Mouse (Mus musculus): Measurements from ENCODE around the gene Mest. TPM values are rescaled to one million over a fixed set of nuclear protein-coding genes. Genes with fewer than 3 reads are reported as not detected.

The Mest gene
- polyA plus RNA-seq, 1 experiment: 0.54 TPM

DNA sequence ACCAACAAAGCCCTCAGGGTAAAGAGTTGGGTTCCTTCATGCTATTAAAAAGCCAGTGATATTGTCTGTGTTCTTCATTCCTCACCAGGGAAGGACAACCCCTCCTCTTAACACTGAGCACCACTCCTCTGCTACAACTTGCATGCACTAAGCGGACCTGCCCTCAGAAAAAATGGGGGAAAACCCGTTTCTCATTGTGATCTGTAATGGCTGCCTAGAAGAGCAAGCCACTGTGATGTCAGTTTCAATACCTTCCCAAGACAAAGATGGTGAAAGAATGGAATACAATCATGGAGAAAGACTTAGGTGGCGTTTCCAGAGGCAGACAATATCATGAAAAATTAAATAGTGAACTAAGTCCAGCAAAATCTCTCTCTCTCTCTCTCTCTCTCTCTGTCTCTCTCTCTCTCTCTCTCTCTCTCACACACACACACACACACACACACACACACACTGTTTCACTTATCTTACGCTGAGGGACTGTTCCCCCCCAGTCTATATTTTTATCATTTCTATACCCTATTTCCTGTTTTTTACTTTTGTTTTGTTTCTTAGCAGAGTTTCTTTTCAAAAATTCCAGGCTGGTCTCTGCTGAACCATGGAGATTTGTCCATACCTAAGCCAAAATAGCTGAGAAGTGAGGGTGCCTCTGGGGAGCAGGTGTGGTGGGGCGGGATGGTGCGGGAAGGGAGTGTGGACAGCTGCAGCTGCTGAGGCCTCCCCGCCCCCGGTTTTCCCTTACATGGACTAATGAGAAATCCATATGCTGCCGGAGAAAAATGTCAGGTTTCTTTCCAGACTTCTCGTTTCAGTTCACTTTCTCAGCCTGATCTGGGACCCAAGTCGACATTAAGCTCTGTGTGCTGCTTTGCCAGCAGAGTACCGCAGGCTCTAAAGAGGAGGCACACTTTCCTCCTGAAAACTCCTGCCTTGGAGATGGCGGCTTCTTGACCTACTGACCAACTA is 41.1 kb upstream of the Mest start:
- H3K36me3 ChIP-seq (ENCODE audit: control insufficient read depth): peaks cover 5% of the 10 kb centered on the region
- no peaks in the 10 kb centered on the region for H3K27me3 ChIP-seq (ENCODE audit: control insufficient read depth)
- peaks cover 9% of the 10 kb centered on the region for H3K4me1 ChIP-seq (ENCODE audit: control insufficient read depth)
- TF ChIP-seq TAL1 (IDR thresholded peaks at IDR 0.05; ENCODE audit: low read length): no peak
- no peak for TF ChIP-seq GATA1 (IDR thresholded peaks at IDR 0.05; ENCODE audit: low read length)
- no peaks in the 10 kb centered on the region for H3K9me3 ChIP-seq (ENCODE audit: control insufficient read depth, low read length)
- H3K4me3 ChIP-seq (replicated peaks): no peak overlapping the region

DNA sequence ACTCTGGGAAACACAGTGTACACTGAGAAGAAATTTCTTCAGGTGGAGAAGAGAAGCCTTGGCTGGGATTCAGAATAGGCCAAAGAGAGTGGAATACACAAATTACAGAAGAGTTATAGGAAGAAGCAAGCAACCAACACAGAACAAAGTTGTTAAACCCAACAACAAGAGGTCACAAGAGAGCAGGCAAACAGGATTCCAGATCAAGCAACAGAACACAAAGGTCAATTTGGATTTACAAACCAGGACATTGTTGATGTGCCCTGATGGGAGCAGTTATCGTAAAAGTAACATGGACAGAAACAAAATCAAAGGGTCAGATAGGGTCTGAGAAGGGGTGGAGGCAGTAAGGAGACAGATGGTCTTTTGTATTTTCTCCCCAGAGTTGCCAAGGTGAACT is 38.8 kb upstream of the Mest start:
- H3K27me3 ChIP-seq (ENCODE audit: control insufficient read depth): no peaks in the 10 kb centered on the region
- peaks cover under 1% of the 10 kb centered on the region; the same call in 1 of the 2 replicates for H3K36me3 ChIP-seq (ENCODE audit: control insufficient read depth)
- no peak overlapping the region for H3K4me3 ChIP-seq (replicated peaks)
- H3K4me1 ChIP-seq (ENCODE audit: control insufficient read depth): peaks cover 7% of the 10 kb centered on the region
- no peaks in the 10 kb centered on the region for H3K9me3 ChIP-seq (ENCODE audit: control insufficient read depth, low read length)
- TF ChIP-seq GATA1 (IDR thresholded peaks at IDR 0.05; ENCODE audit: low read length): no peak
- TF ChIP-seq TAL1 (IDR thresholded peaks at IDR 0.05; ENCODE audit: low read length): no peak

DNA sequence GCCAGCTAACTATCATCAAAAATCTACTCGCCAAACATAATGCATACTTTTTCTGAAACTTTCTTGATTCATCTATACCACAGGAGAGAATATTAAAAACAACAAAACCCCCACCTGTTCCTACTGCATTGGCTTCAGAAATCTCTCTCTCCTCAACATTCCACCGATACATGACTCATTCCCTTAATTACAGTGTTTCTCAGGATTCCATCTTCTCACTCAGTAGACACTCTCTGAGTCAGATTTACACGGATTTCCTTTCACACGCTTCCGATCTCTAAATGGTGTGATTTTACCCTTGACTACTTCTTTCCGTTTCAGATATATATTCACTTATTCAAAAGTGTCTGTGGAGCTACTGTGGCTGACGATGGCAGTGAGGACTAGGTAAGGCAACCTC is 36.1 kb upstream of the Mest start:
- H3K9me3 ChIP-seq (ENCODE audit: control insufficient read depth, low read length): no peaks in the 10 kb centered on the region
- no peaks in the 10 kb centered on the region for H3K36me3 ChIP-seq (ENCODE audit: control insufficient read depth)
- H3K27me3 ChIP-seq (ENCODE audit: control insufficient read depth): no peaks in the 10 kb centered on the region
- peaks cover 7% of the 10 kb centered on the region for H3K4me1 ChIP-seq (ENCODE audit: control insufficient read depth)
- no peak overlapping the region for H3K4me3 ChIP-seq (replicated peaks)
- TF ChIP-seq TAL1 (IDR thresholded peaks at IDR 0.05; ENCODE audit: low read length) (no peak), GATA1 (IDR thresholded peaks at IDR 0.05; ENCODE audit: low read length) (no peak)

DNA sequence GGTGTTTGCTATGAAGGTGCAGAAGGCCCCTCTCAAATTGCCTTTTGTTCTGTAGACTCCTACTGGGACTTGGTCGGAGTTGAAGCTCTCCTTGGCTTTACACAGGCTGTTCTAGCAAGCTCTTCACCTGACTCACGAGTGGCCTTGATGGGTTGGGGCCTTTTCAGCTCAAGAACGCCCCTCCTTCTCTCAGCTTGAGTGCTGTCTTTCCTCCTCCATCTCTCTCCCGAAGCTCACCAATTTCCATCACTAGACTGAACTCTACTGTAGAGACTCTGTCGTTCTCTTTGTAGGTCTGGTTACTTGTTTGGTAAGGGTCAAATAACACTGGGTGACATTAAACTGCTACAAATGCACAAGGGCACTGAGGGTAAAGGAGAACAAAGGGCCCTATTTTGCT is 30.5 kb upstream of the Mest start:
- no peaks in the 10 kb centered on the region for H3K9me3 ChIP-seq (ENCODE audit: control insufficient read depth, low read length)
- no peak for TF ChIP-seq TAL1 (IDR thresholded peaks at IDR 0.05; ENCODE audit: low read length)
- TF ChIP-seq GATA1 (IDR thresholded peaks at IDR 0.05; ENCODE audit: low read length): no peak
- peaks cover 16% of the 10 kb centered on the region for H3K4me1 ChIP-seq (ENCODE audit: control insufficient read depth)
- no peaks in the 10 kb centered on the region for H3K27me3 ChIP-seq (ENCODE audit: control insufficient read depth)
- no peaks in the 10 kb centered on the region for H3K36me3 ChIP-seq (ENCODE audit: control insufficient read depth)
- H3K4me3 ChIP-seq (replicated peaks): peak overlapping the region; percentile 90

DNA sequence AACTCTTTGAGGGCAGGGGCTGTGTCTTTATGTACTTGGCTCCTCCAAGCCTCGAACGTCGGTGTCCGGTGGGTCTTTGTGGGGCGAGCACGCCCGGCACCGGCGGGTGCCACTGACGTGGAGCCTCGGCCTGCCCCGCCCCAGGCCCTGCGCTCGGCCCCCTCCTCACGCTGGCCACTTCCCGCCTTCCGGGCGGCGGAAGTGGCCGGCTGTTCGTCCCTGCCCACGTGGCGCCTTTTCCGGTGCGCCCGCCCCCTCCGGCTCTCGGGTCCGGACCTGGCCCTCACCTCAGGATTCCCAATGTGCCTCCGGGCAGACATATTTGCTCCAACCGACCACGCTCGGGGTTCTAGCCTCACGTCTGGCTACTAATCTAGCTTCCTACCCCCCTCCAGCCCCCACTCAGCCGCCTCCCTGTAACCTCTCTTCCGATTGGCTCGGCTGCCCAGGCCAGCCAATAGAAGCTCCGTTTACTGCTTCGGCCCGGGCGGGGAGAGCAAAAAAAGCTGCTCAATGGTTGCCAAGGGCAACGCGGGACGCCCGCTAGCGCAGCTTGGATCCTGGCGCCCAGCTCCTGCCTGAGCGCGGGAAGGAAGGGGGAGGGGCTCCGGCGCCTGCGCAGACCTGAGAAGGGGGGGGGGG is 29.9 kb upstream of the Mest start, which contains the start of gene Cep41:
Gene Cep41 (minus strand): TSS at position 400 of the 642 bp plus-strand sequence.
- Histone ChIP-seq H3K4me3 (replicated peaks) (peak within 1 kb of the TSS; percentile 90), H3K4me1 (ENCODE audit: control insufficient read depth) (peaks cover 16% of the 10 kb centered on the region), H3K9me3 (ENCODE audit: control insufficient read depth, low read length) (no peaks in the 10 kb centered on the region), H3K27me3 (ENCODE audit: control insufficient read depth) (no peaks in the 10 kb centered on the region), H3K36me3 (ENCODE audit: control insufficient read depth) (no peaks in the 10 kb centered on the region)
- no peak for TF ChIP-seq GATA1 (IDR thresholded peaks at IDR 0.05; ENCODE audit: low read length)
- no peak for TF ChIP-seq TAL1 (IDR thresholded peaks at IDR 0.05; ENCODE audit: low read length)

DNA sequence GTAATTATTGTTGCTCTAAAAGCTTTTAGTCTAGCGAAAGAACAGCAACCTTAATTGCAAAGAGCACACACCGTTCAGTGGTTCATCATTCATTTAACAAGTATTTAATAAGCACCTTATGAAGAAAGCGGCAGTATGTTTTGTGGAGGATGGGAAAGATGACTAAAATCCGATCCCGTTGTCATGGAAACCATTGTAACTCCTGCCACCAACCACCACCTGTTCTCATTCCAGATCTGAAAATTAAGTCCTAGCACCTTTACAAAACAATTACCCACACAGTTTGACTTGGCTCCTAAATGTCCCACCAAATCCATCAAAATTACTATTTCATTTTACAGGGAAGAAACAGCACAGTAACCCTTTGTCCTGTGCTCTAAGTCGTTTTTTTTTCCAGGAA is 29.1 kb upstream of the Mest start:
- no peaks in the 10 kb centered on the region for H3K36me3 ChIP-seq (ENCODE audit: control insufficient read depth)
- H3K27me3 ChIP-seq (ENCODE audit: control insufficient read depth): no peaks in the 10 kb centered on the region
- TF ChIP-seq TAL1 (IDR thresholded peaks at IDR 0.05; ENCODE audit: low read length) (no peak), GATA1 (IDR thresholded peaks at IDR 0.05; ENCODE audit: low read length) (no peak)
- H3K4me1 ChIP-seq (ENCODE audit: control insufficient read depth): peaks cover 16% of the 10 kb centered on the region
- H3K9me3 ChIP-seq (ENCODE audit: control insufficient read depth, low read length): no peaks in the 10 kb centered on the region
- H3K4me3 ChIP-seq (replicated peaks): peak overlapping the region; percentile 90

DNA sequence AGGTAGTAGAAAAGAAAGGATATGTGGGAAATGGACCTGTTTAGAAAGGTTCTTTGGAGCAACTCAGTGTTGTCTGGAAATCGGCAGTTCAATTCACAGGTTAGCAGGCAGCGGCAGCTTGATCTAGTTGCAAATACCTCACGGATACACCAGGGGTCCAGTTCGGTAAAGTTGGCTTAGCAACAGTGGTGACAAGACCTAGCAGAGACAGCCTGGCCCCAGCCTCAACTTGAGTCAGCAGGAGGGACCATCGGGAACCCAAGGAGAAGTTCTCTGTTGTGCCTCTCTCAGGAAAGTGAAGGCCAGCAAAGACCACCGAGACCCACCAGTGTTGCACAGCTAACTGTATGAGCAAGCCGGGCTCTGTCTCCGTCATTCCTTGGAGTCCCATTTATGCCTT is 28.2 kb upstream of the Mest start:
- Histone ChIP-seq H3K4me3 (replicated peaks) (no peak overlapping the region), H3K9me3 (ENCODE audit: control insufficient read depth, low read length) (no peaks in the 10 kb centered on the region), H3K36me3 (ENCODE audit: control insufficient read depth) (no peaks in the 10 kb centered on the region), H3K27me3 (ENCODE audit: control insufficient read depth) (peaks cover 2% of the 10 kb centered on the region), H3K4me1 (ENCODE audit: control insufficient read depth) (peaks cover 18% of the 10 kb centered on the region)
- TF ChIP-seq TAL1 (IDR thresholded peaks at IDR 0.05; ENCODE audit: low read length) (no peak), GATA1 (IDR thresholded peaks at IDR 0.05; ENCODE audit: low read length) (no peak)

DNA sequence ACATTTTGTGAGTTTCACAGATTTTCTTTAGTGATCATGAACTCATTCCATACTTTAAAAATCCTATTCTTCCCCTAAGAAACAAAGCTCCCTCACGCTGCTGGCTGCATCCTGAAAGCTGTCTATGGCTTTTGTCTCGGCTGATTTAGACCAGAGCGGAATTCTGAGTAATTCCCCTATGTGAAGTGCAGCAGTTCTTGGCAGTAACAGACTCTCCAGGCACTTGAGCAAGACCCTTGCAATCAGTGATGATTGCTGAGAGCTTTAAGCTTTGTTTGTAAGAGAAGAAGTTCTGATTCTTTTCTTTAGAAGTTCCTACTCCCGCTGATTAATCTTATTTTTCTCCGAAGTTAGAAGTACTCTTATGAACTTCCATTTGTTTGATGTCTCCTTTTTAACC is 25.9 kb upstream of the Mest start:
- peaks cover 18% of the 10 kb centered on the region for H3K4me1 ChIP-seq (ENCODE audit: control insufficient read depth)
- TF ChIP-seq GATA1 (IDR thresholded peaks at IDR 0.05; ENCODE audit: low read length) (no peak), TAL1 (IDR thresholded peaks at IDR 0.05; ENCODE audit: low read length) (no peak)
- H3K4me3 ChIP-seq (replicated peaks): no peak overlapping the region
- no peaks in the 10 kb centered on the region for H3K9me3 ChIP-seq (ENCODE audit: control insufficient read depth, low read length)
- peaks cover 9% of the 10 kb centered on the region for H3K27me3 ChIP-seq (ENCODE audit: control insufficient read depth)
- H3K36me3 ChIP-seq (ENCODE audit: control insufficient read depth): no peaks in the 10 kb centered on the region

DNA sequence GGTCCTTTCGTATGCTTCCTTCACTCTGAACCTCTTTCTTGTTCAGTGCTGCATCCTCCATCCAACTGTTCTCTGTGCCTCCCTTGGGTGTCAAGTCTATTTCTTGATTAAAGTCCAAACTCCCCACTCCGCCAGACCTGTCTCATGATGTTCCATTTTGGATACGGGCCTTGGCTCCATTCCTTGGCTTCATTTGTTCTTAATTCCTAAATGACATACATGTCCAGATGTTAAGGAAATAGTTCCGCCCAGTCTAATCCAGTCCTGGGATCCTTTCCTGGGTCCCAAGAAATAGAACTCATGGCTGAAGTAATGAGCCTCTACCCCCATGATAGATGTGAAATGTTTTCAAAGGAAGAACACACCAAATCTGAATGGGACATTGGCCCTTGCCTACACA is 25.3 kb upstream of the Mest start:
- Histone ChIP-seq H3K4me1 (ENCODE audit: control insufficient read depth) (peaks cover 12% of the 10 kb centered on the region), H3K36me3 (ENCODE audit: control insufficient read depth) (no peaks in the 10 kb centered on the region), H3K4me3 (replicated peaks) (no peak overlapping the region), H3K27me3 (ENCODE audit: control insufficient read depth) (peaks cover 9% of the 10 kb centered on the region), H3K9me3 (ENCODE audit: control insufficient read depth, low read length) (no peaks in the 10 kb centered on the region)
- no peak for TF ChIP-seq TAL1 (IDR thresholded peaks at IDR 0.05; ENCODE audit: low read length)
- TF ChIP-seq GATA1 (IDR thresholded peaks at IDR 0.05; ENCODE audit: low read length): no peak
